Mouse (Mus musculus): ENCODE data around the gene Chchd10.

Gene Chchd10

GRCm38 (mm10) chr10:75924324-75924723 is 8.6 kb upstream of the Chchd10 start:
- no peak for DNase-seq (ENCODE audit: low spot score in 2 of 2)

GRCm38 (mm10) chr10:75926396-75926795 is 6.5 kb upstream of the Chchd10 start:
- DNase-seq (ENCODE audit: low spot score in 2 of 2): no peak

- DNase-seq (ENCODE audit: low spot score in 2 of 2): no peak
Observed at GRCm38 (mm10) chr10:75930304-75930703, 2.6 kb upstream of the Chchd10 start.

GRCm38 (mm10) chr10:75931311-75931710 is 1.6 kb upstream of the Chchd10 start:
- DNase-seq (ENCODE audit: low spot score in 2 of 2): no peak

GRCm38 (mm10) chr10:75932081-75932678 is 750 bp upstream of the Chchd10 start:
- no peak for DNase-seq (ENCODE audit: low spot score in 2 of 2)

- DNase-seq (ENCODE audit: low spot score in 2 of 2): no peak
Observed at GRCm38 (mm10) chr10:75934991-75935390, 2.1 kb downstream of the Chchd10 start.

GRCm38 (mm10) chr10:75935680-75936541 is 3.0 kb downstream of the Chchd10 start, which contains the start of gene Mmp11:
Gene Mmp11, minus strand, starts transcription at chr10:75936496.
- peak in 1 of 2 experiments; percentile 40 for DNase-seq (ENCODE audit: low spot score in 2 of 2)

- no peak for DNase-seq (ENCODE audit: low spot score in 2 of 2)
Observed at GRCm38 (mm10) chr10:75936909-75937667, 4.2 kb downstream of the Chchd10 start.

- no peak for DNase-seq (ENCODE audit: low spot score in 2 of 2)
Observed at GRCm38 (mm10) chr10:75937851-75938643, 5.1 kb downstream of the Chchd10 start.

- DNase-seq (ENCODE audit: low spot score in 2 of 2): no peak
Observed at GRCm38 (mm10) chr10:75939481-75940234, 6.7 kb downstream of the Chchd10 start.

- DNase-seq (ENCODE audit: low spot score in 2 of 2): no peak
Observed at GRCm38 (mm10) chr10:75940520-75940919, 7.6 kb downstream of the Chchd10 start, which contains the start of gene Gm867. Gene Gm867, minus strand, starts transcription at chr10:75940672.

- no peak for DNase-seq (ENCODE audit: low spot score in 2 of 2)
Observed at GRCm38 (mm10) chr10:75941042-75941824, 8.3 kb downstream of the Chchd10 start.

- DNase-seq (ENCODE audit: low spot score in 2 of 2): no peak
Observed at GRCm38 (mm10) chr10:75942736-75943477, 10.0 kb downstream of the Chchd10 start, which contains the start of gene Vpreb3. Gene Vpreb3, plus strand, starts transcription at chr10:75943057.

- DNase-seq (ENCODE audit: low spot score in 2 of 2): no peak
Observed at GRCm38 (mm10) chr10:75944066-75944772, 11.3 kb downstream of the Chchd10 start.

GRCm38 (mm10) chr10:75945213-75945612 is 12.3 kb downstream of the Chchd10 start:
- no peak for DNase-seq (ENCODE audit: low spot score in 2 of 2)

- DNase-seq (ENCODE audit: low spot score in 2 of 2): no peak
Observed at GRCm38 (mm10) chr10:75945896-75946295, 13.0 kb downstream of the Chchd10 start.

- no peak for DNase-seq (ENCODE audit: low spot score in 2 of 2)
Observed at GRCm38 (mm10) chr10:75948079-75948478, 15.1 kb downstream of the Chchd10 start.

Data from cerebellum, postnatal 4 days (tissue).